Mouse (Mus musculus) kidney, postnatal 10 days (tissue): ENCODE results near the gene Clock.

Source experiments
- DNase-seq: peaks from one replicate; pipeline ENCODE4 v3.0.0; 2021; ENCODE audit warnings: mixed read lengths

The Clock gene

GRCm38 (mm10) chr5:76176841-76177240 is 127.8 kb downstream of the Clock start:
- DNase-seq = no peak

DNA sequence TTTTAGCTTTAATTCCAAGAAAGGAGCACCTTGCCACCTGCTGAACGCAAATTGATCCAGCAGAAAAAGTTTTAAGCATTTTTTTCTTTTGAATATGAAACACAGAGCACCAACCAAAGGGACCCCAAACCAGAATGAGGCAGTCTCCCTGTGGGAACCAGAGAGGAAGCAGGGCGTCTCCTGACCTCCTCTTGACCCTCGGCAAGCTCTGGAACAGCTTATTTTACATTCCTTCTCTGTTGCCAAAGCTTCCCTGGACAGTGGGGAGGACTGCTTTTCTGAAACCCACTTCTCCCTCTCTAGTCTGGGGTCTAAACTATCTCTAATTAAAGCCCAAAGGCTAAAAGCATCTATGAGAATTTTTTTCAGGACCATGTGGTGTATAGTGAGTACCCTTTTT is 128.2 kb downstream of the Clock start:
- DNase-seq = peak; percentile 43

DNA sequence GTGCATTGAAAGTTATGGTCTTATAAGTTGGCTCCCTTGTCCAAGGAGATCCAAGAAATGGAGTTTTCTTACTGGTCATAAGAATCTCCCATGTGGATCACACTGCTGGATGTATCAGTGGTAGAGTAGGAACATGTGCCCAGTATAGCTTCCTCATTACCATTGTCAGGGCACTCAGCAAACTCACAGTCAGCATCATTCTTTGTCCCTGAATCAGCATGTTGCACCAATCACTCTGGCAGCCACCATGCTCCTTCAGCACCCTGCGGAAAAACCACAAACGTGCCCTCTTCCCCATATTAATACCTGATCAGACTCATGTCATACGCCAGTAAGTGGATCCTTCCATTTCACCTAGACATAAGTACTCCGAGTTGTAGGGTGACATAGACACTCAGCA is 129.5 kb downstream of the Clock start:
- no peak for DNase-seq

- DNase-seq = no peak
Measured at GRCm38 (mm10) chr5:76171039-76171438, 133.6 kb downstream of the Clock start.

DNA sequence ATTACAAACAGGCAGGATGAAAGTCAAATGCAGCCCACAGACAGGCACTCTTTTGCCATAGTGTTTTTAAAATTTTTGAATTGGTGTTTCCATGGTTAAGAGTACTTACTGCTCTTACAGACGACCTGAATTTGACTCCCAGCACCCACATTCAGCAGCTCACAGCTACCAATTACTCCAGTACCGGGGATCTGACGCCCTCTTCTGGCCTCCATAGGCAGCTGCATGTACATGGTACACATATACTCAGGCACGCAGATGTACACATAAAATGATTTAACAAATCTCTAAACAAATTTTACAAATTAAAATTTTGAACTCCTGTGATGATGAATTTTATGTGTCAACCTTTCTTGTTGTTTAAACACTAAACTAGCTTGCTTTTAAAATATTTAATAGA is 134.1 kb downstream of the Clock start:
- no peak for DNase-seq

DNA sequence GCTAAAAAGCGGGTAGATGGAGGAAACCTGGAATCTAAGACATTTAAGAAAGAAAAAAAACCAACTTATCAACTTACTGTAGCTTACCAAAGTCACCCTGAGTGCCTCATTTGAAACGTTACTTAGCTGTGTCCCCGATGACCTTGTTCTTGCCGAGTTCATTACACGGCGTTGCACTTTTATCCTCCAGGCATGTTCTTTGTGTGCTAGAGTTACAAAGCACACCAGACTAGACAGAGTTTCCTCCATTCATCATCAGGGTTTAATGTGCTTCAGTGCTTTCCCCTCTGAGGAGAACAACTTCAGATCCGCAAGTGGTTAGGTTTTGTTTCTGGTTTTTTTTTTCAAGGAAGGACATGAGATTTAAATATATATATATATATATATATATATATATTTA is 139.8 kb downstream of the Clock start:
- no peak for DNase-seq

DNA sequence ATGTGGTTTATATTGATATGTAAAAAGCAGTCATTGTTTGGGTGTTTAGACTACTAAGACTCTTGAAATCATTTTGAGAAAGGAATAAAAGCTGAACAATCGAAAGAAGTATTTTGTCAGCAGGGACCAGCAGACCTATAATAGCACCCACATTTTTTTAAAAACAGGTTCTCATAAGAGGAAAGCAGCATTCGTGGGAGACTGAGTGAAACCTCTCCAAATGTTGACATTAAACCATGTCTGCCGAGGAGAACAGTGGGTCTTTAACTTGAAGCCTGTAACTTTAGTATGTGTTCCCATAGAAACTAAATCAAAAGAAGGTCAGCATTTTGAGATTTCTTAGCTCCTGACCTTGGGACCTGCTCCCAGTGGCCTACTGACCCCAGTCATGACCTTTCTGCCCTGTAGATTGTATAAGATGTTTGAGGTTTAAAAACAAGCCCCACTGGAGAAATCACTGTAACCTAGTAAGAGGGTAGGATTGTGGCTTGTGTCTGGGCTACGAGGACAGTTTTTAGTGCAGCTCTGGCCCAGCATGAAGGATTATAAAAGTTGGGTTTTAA is 140.7 kb downstream of the Clock start:
- DNase-seq = no peak

DNA sequence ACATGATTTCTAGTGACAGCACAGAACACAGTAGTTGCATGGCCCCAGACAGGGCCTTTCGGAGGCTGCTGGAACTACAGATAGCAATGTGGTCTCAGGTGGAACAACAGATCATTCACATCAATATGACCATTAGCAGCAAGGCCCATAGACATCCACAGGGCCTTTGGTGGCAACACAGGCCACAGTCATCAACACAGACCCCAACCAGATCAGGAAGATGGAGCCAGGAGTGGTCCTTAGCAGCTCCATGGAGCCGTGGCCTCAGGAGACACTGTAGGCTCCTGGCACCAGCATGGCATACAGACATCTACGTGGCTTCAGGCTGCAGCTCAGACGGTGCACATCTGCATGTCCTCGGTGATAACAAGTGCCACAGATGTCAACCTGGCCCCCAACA is 141.7 kb downstream of the Clock start:
- DNase-seq = peak; percentile 1

- no peak for DNase-seq
Measured at GRCm38 (mm10) chr5:76161491-76161890, 143.1 kb downstream of the Clock start.

- DNase-seq = no peak
Measured at GRCm38 (mm10) chr5:76160086-76160485, 144.5 kb downstream of the Clock start.
